Mouse (Mus musculus): Measurements from ENCODE around the gene Car9.

Gene Car9

GRCm38 (mm10) chr4:43493846-43494240 is 12.9 kb upstream of the Car9 start:
- DNase-seq (ENCODE audit: low read depth): no peak

- no peak for DNase-seq (ENCODE audit: low read depth)
Observed at GRCm38 (mm10) chr4:43496587-43496986, 10.2 kb upstream of the Car9 start.

- no peak for DNase-seq (ENCODE audit: low read depth)
Observed at GRCm38 (mm10) chr4:43497405-43497804, 9.4 kb upstream of the Car9 start.

DNA sequence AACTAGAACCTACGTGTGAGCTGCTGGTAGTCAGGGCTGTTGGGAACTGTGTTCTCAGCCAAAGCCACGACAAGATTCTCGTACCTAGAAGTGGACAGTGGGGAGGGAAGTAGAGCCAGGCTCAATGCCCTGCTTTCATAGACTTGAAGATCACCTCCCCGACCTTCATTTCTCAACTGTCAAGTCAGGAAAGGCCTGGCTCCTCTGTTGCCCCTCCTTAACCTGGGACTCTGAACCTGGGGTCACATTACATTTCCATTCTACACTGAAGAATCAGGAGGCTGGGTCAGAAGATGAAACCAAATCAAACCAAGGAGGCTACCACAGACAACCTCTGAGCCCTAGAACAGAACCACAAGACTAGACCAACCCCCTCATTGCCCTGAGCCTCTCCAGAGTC is 8.8 kb upstream of the Car9 start:
- DNase-seq (ENCODE audit: low read depth): no peak

GRCm38 (mm10) chr4:43498983-43499382 is 7.8 kb upstream of the Car9 start:
- DNase-seq (ENCODE audit: low read depth): no peak

DNA sequence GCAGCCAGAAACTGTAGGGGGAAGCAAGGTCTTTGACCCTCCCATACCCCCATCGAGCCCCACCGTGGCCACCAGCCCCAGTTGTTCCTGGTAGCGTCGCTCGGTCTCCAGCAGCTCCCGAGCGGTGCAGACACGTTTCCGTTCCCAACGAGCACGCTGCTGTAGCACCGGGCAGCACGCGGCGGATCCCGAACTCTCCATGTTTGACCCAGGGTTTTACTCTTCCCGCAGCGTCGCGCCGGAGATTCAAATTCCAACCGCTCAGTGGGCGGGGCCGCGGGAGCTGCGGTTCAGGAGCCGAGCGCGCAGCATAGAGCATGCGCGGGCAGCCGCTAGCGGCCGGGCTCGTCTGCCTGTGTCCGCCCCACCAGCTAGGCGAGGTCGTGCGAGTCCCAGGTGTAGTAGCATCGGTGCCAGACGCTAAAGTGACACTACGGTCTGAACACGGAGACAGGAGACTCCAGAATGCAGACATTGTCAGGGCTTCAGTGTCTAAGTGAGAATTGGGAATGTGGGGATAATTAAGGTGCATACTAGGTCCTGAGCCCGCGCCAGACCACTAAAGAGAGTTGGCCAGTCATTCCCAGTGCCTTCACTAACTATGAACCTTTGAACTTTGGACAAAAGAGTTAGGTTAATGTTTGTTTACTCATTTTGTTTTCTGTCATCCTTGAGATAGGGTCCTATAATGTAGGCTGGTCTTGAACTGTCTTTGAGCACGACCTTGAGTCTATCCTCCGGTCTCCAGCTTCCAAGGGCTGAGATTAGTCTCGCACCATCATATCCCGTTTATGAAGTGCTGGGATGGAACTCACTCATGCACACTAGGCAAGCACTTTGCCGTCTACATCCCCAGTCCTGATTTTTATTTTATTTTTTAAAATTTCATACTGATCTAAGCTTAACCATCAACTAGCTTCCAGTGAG is 7.1 kb upstream of the Car9 start, which contains the start of gene Arhgef39:
Gene Arhgef39, minus strand, starts transcription at position 289 of the 927 bp plus-strand sequence.
- DNase-seq (ENCODE audit: low read depth): no peak

- no peak for DNase-seq (ENCODE audit: low read depth)
Observed at GRCm38 (mm10) chr4:43503041-43503440, 3.7 kb upstream of the Car9 start.

DNA sequence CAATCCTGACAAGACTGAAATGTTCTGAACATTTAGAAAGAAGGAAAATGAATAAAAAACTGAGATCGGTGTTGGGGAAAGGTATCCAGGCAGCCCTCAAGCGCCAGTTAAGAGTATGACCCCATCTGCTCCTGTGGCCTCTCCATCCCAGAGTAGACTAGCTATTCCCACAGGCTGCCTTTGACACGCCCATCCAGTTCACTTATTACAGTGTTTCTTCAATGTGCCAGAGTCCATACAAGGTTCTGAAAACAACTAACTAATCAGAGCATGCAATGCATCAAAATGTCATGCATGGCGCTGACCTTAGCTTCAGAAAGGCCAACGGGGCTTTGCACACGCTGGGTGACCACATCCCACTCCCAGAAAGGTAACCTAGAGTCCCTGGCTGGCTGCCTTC is 3.3 kb upstream of the Car9 start:
- DNase-seq (ENCODE audit: low read depth): no peak

DNA sequence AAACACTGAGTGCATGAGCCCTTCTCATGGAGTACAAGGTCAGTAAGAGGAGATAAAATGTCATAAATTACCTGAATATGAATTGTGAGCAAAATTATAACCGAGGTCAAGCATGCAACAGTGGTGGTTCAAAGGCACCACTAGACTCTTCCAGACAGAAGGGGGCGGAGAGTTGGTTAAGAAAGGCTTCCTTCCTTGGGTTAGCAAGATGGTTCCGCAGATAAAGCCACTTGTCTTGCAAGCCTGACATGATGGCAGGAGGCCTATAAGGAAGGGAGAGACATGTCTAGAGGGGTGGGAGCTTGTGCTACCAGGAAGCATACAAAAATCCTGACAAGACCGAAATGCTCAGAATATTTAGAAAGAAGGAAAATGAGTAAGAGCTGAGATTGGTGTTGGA is 2.5 kb upstream of the Car9 start:
- no peak for DNase-seq (ENCODE audit: low read depth)

- DNase-seq (ENCODE audit: low read depth): no peak
Observed at GRCm38 (mm10) chr4:43506074-43506473, 692 bp upstream of the Car9 start.

- no peak for DNase-seq (ENCODE audit: low read depth)
Observed at GRCm38 (mm10) chr4:43507938-43508665, 1.3 kb downstream of the Car9 start.

- DNase-seq (ENCODE audit: low read depth): no peak
Observed at GRCm38 (mm10) chr4:43508666-43508997, 1.9 kb downstream of the Car9 start.

- no peak for DNase-seq (ENCODE audit: low read depth)
Observed at GRCm38 (mm10) chr4:43509109-43509508, 2.3 kb downstream of the Car9 start.

DNA sequence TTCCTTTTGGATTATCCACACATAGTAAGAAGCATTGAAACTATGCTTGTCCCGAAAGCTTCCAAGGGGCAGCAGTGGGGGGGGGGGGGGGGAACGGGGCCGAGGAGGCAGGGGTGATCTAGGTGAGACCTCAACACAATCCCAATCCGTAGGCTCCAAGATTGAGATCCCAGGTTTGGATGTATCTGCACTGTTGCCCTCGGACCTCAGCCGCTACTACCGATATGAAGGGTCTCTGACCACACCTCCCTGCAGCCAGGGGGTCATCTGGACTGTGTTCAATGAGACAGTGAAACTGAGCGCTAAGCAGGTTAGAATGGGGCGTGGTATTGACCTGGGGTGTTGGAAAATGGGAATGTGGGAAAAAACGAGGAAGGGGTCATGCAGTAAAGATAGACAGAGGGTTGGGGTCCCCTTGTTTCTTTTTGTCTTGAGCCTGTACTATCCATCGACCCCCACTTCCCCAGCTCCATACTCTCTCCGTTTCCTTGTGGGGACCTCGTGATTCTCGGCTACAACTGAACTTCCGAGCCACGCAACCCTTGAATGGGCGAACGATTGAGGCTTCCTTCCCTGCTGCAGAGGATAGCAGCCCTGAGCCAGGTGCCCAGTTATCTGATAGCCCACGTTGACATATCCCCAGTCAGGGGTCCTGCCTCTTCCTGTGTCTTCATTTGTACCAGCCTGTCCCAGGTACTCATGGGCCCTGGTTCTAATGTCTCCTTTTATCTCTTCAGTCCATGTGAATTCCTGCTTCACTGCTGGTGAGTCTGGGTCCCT is 5.1 kb downstream of the Car9 start:
- DNase-seq (ENCODE audit: low read depth): no peak

- DNase-seq (ENCODE audit: low read depth): no peak
Observed at GRCm38 (mm10) chr4:43512653-43513052, 5.9 kb downstream of the Car9 start.

GRCm38 (mm10) chr4:43513300-43513699 is 6.5 kb downstream of the Car9 start:
- DNase-seq (ENCODE audit: low read depth): no peak

DNA sequence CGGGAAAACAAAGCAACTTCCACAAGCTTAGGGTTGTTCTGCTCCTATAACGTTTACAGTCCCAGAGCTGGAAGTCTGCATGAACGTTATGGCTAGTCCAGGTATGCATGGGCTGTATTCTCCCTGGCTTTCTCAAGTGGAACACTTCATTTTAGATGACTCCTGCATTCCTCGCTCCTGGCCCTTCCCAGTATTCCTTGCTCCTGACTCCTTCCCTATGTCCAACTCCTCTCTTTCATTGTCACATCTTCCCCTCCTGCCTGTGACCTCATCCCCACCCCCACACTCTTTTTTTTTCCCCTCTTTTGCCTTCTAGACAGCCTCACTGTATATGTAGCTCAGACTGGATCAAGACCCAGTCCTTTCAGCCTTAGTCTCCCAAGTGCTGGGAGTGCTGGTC is 7.0 kb downstream of the Car9 start:
- no peak for DNase-seq (ENCODE audit: low read depth)

DNA sequence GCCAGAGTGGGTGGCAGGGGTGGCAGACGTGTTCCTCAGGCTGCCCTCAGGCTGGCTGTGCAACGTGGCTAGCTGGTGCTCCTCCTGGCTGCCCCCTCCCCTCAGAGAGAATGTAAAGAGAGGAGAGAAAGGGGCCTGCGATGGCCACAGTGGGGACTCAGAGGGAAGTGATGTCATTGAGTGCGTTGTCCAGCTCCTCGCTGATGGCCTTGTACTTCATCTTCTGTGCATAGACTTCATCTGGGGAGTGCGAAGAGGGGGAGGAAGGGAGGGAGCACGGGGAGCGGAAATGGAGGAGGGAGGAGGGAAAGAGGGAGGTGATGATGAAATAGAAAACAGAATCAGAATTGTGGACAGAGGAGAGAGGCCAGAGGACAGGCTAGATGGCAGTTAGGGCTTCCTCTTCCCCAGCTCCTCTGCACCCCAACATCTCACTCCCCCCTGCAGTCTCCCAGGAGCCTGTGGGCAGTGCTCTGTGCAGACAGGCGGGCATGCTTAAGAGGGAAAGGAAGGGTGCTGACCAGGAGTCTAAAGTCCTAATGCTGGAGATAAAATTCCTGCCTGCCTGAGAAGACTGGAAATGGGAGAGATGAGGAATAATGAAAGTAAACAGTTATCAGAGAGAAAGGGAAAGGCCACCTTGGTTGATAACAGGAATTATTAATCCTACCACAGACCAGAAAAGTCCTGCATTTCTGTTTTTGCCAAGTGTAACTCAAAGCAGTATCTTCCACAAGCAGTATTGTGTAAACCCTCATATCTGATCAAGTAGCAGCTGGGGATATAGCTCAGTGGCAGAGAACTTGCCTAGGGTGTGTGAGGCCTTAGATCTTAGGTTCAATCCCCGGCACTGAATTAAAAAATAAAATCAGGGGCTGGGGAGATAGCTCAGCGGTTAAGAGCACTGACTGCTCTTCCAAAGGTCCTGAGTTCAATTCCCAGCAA is 9.3 kb downstream of the Car9 start:
- no peak for DNase-seq (ENCODE audit: low read depth)

GRCm38 (mm10) chr4:43519551-43519950 is 12.8 kb downstream of the Car9 start:
- no peak for DNase-seq (ENCODE audit: low read depth)

GRCm38 (mm10) chr4:43519956-43520355 is 13.2 kb downstream of the Car9 start:
- DNase-seq (ENCODE audit: low read depth): peak; percentile 76

- no peak for DNase-seq (ENCODE audit: low read depth)
Observed at GRCm38 (mm10) chr4:43527880-43528279, 21.1 kb downstream of the Car9 start.

All from c-Kit-positive CD71-negative TER-119-negative erythroid progenitor cells, embryonic 14.5 days (primary cell).